Mouse (Mus musculus): ENCODE results near the gene Pigk.
"Not testable (repeated sequence)": the region's sequence is repeated elsewhere in the genome, so short reads cannot be mapped to it uniquely, and the experiment has no call there.

GRCm38 (mm10) chr3:152784353-152784752 lies 70.5 kb downstream of the Pigk start:
- not testable (repeated sequence) for TF ChIP-seq CTCF, EP300 (IDR thresholded peaks at IDR 0.05; ENCODE audit: low read depth)
